Mouse (Mus musculus): ENCODE results near the gene Med24. TPM values are rescaled to one million over a fixed set of nuclear protein-coding genes. Genes with fewer than 3 reads are reported as not detected.

Med24 gene
- total and polyA plus RNA-seq, 3 experiments = 41.6 to 54.5 (median 48.1) TPM

GRCm38 (mm10) chr11:98762756-98763501 is 33.7 kb upstream of the Med24 start:
- H3K27ac ChIP-seq = peak overlapping the region; percentile 38

GRCm38 (mm10) chr11:98761939-98762338 is 32.7 kb upstream of the Med24 start:
- H3K9ac ChIP-seq (ENCODE audit: low read depth, low read length) = no peak overlapping the region

More at GRCm38 (mm10) chr11:98762756-98763501, 33.7 kb upstream of the Med24 start:
- Histone ChIP-seq H3K9ac (ENCODE audit: low read depth, low read length) (no peak overlapping the region), H3K4me1 (ENCODE audit: control insufficient read depth, insufficient read depth, low read length) (peaks cover 6% of the 10 kb centered on the region), H3K27me3 (ENCODE audit: control insufficient read depth, insufficient read depth, low read length) (no peaks in the 10 kb centered on the region), H3K36me3 (ENCODE audit: control insufficient read depth, insufficient read depth, low read length) (peaks cover 5% of the 10 kb centered on the region), H3K79me2 (replicated peaks; ENCODE audit: control insufficient read depth, insufficient read depth, low read length) (no peaks in the 10 kb centered on the region), H3K4me3 (no peak overlapping the region)
- intact Hi-C loops (cut with DNase I) = no loop called here
- WGBS = 50% methylated on average over 17 of the region's 17 CpGs
- peak; percentile 24 to 50 for DNase-seq
- peak; percentile 68 for TF ChIP-seq CTCF (IDR thresholded peaks at IDR 0.05)
- TF ChIP-seq POLR2A (IDR thresholded peaks at IDR 0.05; ENCODE audit: insufficient read depth, low read depth, low read length) = no peak
- TF ChIP-seq EP300 (IDR thresholded peaks at IDR 0.05; ENCODE audit: insufficient read depth, low read depth, low read length) = no peak

GRCm38 (mm10) chr11:98756711-98757110 is 27.5 kb upstream of the Med24 start:
- no peak overlapping the region for H3K9ac ChIP-seq (ENCODE audit: low read depth, low read length)
- H3K27ac ChIP-seq = no peak overlapping the region
- H3K36me3 ChIP-seq (ENCODE audit: control insufficient read depth, insufficient read depth, low read length) = peaks cover 4% of the 10 kb centered on the region
- H3K79me2 ChIP-seq (replicated peaks; ENCODE audit: control insufficient read depth, insufficient read depth, low read length) = peaks cover 4% of the 10 kb centered on the region
- no peak for DNase-seq
- H3K27me3 ChIP-seq (ENCODE audit: control insufficient read depth, insufficient read depth, low read length) = no peaks in the 10 kb centered on the region
- intact Hi-C loops (cut with DNase I) = no loop called here
- peaks cover 23% of the 10 kb centered on the region for H3K4me1 ChIP-seq (ENCODE audit: control insufficient read depth, insufficient read depth, low read length)
- no peak for TF ChIP-seq POLR2A (IDR thresholded peaks at IDR 0.05; ENCODE audit: insufficient read depth, low read depth, low read length)
- TF ChIP-seq CTCF (IDR thresholded peaks at IDR 0.05) = no peak
- no peak for TF ChIP-seq EP300 (IDR thresholded peaks at IDR 0.05; ENCODE audit: insufficient read depth, low read depth, low read length)
- H3K4me3 ChIP-seq = no peak overlapping the region
- WGBS = 77% methylated on average over 12 of the region's 12 CpGs

More at GRCm38 (mm10) chr11:98761939-98762338, 32.7 kb upstream of the Med24 start:
- intact Hi-C loops (cut with DNase I) = no loop called here
- Histone ChIP-seq H3K79me2 (replicated peaks; ENCODE audit: control insufficient read depth, insufficient read depth, low read length) (no peaks in the 10 kb centered on the region), H3K27me3 (ENCODE audit: control insufficient read depth, insufficient read depth, low read length) (no peaks in the 10 kb centered on the region), H3K4me3 (no peak overlapping the region), H3K27ac (no peak overlapping the region), H3K36me3 (ENCODE audit: control insufficient read depth, insufficient read depth, low read length) (peaks cover 2% of the 10 kb centered on the region; the same call in 1 of the 2 replicates), H3K4me1 (ENCODE audit: control insufficient read depth, insufficient read depth, low read length) (peaks cover 6% of the 10 kb centered on the region)
- 91% methylated on average over 4 of the region's 4 CpGs for WGBS
- no peak for TF ChIP-seq CTCF (IDR thresholded peaks at IDR 0.05)
- TF ChIP-seq POLR2A (IDR thresholded peaks at IDR 0.05; ENCODE audit: insufficient read depth, low read depth, low read length) = no peak
- no peak for TF ChIP-seq EP300 (IDR thresholded peaks at IDR 0.05; ENCODE audit: insufficient read depth, low read depth, low read length)
- no peak for DNase-seq

GRCm38 (mm10) chr11:98755726-98756380 is 26.6 kb upstream of the Med24 start:
- Histone ChIP-seq H3K27ac (no peak overlapping the region; the same call in 1 of the 2 replicates), H3K4me3 (no peak overlapping the region), H3K4me1 (ENCODE audit: control insufficient read depth, insufficient read depth, low read length) (peaks cover 25% of the 10 kb centered on the region), H3K9ac (ENCODE audit: low read depth, low read length) (no peak overlapping the region), H3K79me2 (replicated peaks; ENCODE audit: control insufficient read depth, insufficient read depth, low read length) (peaks cover 4% of the 10 kb centered on the region), H3K36me3 (ENCODE audit: control insufficient read depth, insufficient read depth, low read length) (peaks cover 4% of the 10 kb centered on the region), H3K27me3 (ENCODE audit: control insufficient read depth, insufficient read depth, low read length) (no peaks in the 10 kb centered on the region)
- intact Hi-C loops (cut with DNase I) = loop anchor here (2.0 kb wide), 2 partner anchors 15 to 39 kb away; partner anchors contain the start of gene Thra
- TF ChIP-seq CTCF (IDR thresholded peaks at IDR 0.05) (no peak), POLR2A (IDR thresholded peaks at IDR 0.05; ENCODE audit: insufficient read depth, low read depth, low read length) (no peak), EP300 (IDR thresholded peaks at IDR 0.05; ENCODE audit: insufficient read depth, low read depth, low read length) (no peak)
- WGBS = 69% methylated on average over 6 of the region's 6 CpGs
- no peak for DNase-seq

- 18% methylated on average over 7 of the region's 7 CpGs for WGBS
- Histone ChIP-seq H3K79me2 (replicated peaks; ENCODE audit: control insufficient read depth, insufficient read depth, low read length) (peaks cover 4% of the 10 kb centered on the region), H3K4me1 (ENCODE audit: control insufficient read depth, insufficient read depth, low read length) (peaks cover 32% of the 10 kb centered on the region), H3K4me3 (no peak overlapping the region), H3K36me3 (ENCODE audit: control insufficient read depth, insufficient read depth, low read length) (peaks cover 4% of the 10 kb centered on the region), H3K27me3 (ENCODE audit: control insufficient read depth, insufficient read depth, low read length) (no peaks in the 10 kb centered on the region), H3K27ac (peak overlapping the region; percentile 73), H3K9ac (ENCODE audit: low read depth, low read length) (peak overlapping the region; percentile 7)
- intact Hi-C loops (cut with DNase I) = loop anchor here (2.0 kb wide), 2 partner anchors 14 to 38 kb away; partner anchors contain the start of gene Thra
- peak; percentile 59 to 80 for DNase-seq
- peak; percentile 92 for TF ChIP-seq EP300 (IDR thresholded peaks at IDR 0.05; ENCODE audit: insufficient read depth, low read depth, low read length)
- TF ChIP-seq CTCF (IDR thresholded peaks at IDR 0.05) = peak; percentile 88
- no peak for TF ChIP-seq POLR2A (IDR thresholded peaks at IDR 0.05; ENCODE audit: insufficient read depth, low read depth, low read length)
Observed at GRCm38 (mm10) chr11:98754621-98755181, 25.5 kb upstream of the Med24 start.
